Mouse (Mus musculus) limb, embryonic 13.5 days (tissue): Measurements from ENCODE around the gene Gsdmc3. TPM values are rescaled to one million over a fixed set of nuclear protein-coding genes. Genes with fewer than 3 reads are reported as not detected.
"Not testable (repeated sequence)": the region's sequence is repeated elsewhere in the genome, so short reads cannot be mapped to it uniquely, and the experiment has no call there.

Experiments used
- ATAC-seq: fragments of 200-750 bp; cut with Nextera tagmentation; 2 replicates; pipeline ENCODE4 v1.8.0; 2017; ENCODE audit warnings: low read depth, moderate number of reproducible peaks, moderate TSS enrichment; ENCODE audit not compliant: low FRiP score
- H3K27ac ChIP-seq: fragments of 300-500 bp; sonication (generic); 2 replicates; pipeline ENCODE4 v1.5.1; 2015; ENCODE audit warnings: inconsistent platforms, mild to moderate bottlenecking, moderate library complexity
- H3K27me3 ChIP-seq: fragments of 300-500 bp; sonication (generic); 2 replicates; pipeline ENCODE4 v1.6.1; 2015; ENCODE audit warnings: mild to moderate bottlenecking, inconsistent platforms
- H3K36me3 ChIP-seq: fragments of 300-500 bp; sonication (generic); 2 replicates; pipeline ENCODE4 v1.6.1; 2015; ENCODE audit warnings: inconsistent platforms, mild to moderate bottlenecking, moderate library complexity
- H3K4me1 ChIP-seq: fragments of 300-500 bp; sonication (generic); 2 replicates; pipeline ENCODE4 v1.6.1; 2015; ENCODE audit warnings: inconsistent platforms
- H3K4me2 ChIP-seq: fragments of 300-500 bp; sonication (generic); replicated peaks from 2 replicates; pipeline ENCODE4 v1.6.1; 2015; ENCODE audit warnings: inconsistent platforms, mild to moderate bottlenecking, moderate library complexity
- H3K4me3 ChIP-seq: fragments of 300-500 bp; sonication (generic); 2 replicates; pipeline ENCODE4 v1.5.1; 2015; ENCODE audit warnings: moderate library complexity, mild to moderate bottlenecking, inconsistent platforms
- H3K9ac ChIP-seq: fragments of 300-500 bp; sonication (generic); 2 replicates; pipeline ENCODE4 v1.6.1; 2015; ENCODE audit warnings: mild to moderate bottlenecking, inconsistent platforms
- H3K9me3 ChIP-seq: fragments of 300-500 bp; sonication (generic); 2 replicates; pipeline ENCODE4 v1.6.1; 2016; ENCODE audit warnings: inconsistent platforms
- WGBS: fragments of 180-500 bp; shearing (Covaris S2); methylation state at CpG from one replicate; pipeline ENCODE4 v1.1.7; 2015; 5-methylcytosine and 5-hydroxymethylcytosine counted together
- polyA plus RNA-seq: library from polyadenylated mRNA; unstranded; fragments of >200 nt; fragmentation: Nextera tagmentation; extraction: Ambion mirVana; gene quantifications from 2 replicates; pipeline ENCODE4 v1.2.1, GENCODE M21; 2015

The Gsdmc3 gene
- not detected in 2 replicates for polyA plus RNA-seq

DNA sequence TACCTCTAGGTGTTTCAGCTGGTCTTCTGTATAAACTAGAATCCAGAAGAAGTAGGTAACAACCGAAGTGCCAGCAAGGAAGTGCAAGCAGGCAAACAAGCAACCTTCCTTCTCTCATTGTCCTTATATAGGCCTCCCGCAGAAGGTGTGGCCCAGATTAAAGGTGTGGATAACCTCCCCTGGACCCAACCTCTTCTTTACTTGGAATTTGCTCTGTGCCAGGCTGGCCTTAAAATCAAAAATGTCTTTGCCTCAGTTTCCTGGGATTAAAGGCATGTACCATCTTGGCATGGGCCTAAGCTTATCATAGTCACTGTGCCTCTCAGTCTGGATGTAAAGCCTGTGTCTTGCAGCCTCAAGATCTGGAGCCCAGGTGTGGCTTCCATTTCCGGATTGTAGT, at the start of gene Gsdmc3:
Gene Gsdmc3, minus strand, starts transcription at position 101 of the 400 bp plus-strand sequence.
- H3K27me3 ChIP-seq, H3K4me1 ChIP-seq, H3K36me3 ChIP-seq, H3K9ac ChIP-seq, H3K4me3 ChIP-seq, ATAC-seq, H3K4me2 ChIP-seq, H3K9me3 ChIP-seq, H3K27ac ChIP-seq: not testable (repeated sequence)
- WGBS = 82% methylated on average over 1 of the region's 3 CpGs

DNA sequence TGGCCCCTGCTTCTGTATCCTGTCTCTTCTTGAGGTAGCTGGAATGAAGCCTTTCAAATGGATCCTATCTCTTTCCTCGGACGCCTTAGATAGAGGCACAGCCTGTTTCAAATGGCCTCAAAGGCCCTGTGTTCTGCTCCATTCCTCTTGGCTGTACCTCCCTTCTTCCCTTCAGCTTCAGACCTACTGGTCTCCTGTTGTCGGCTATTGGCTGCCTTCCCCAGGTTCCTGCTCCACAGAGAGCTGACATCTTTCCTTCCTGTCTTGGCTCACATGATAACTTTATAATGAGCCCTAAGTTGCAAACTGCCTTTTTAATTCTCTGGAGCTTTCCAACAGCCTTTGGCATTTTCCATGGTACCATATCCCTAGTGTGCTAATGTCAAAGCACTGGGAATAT, 47.8 kb upstream of the Gsdmc3 start:
- Histone ChIP-seq H3K4me1 (no peaks in the 10 kb centered on the region), H3K9me3 (no peaks in the 10 kb centered on the region), H3K9ac (no peak overlapping the region), H3K27ac (no peak overlapping the region), H3K4me2 (no peak overlapping the region), H3K36me3 (peaks cover 25% of the 10 kb centered on the region), H3K4me3 (no peak overlapping the region), H3K27me3 (no peaks in the 10 kb centered on the region)
- no peak for ATAC-seq
- WGBS = 92% methylated on average over 3 of the region's 3 CpGs

DNA sequence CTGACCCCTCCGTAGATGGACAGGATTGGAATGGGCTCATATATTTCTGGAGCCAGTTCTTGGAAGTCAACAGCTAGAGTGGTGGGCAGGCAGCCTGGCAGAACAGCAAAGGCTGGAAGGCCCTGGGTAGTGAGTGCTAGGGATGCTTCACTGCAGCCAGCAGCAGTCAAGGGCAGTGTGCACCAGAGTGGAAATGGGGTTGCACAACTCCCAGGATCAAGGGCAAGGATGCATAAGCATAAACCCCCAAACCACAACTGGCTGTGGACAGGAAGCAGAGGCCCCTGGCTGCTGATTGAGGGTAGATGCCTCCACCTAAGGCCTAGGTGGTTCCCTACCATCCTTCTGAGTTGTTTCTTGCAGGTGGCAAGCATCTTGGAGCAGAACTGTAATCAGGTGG, 46.1 kb upstream of the Gsdmc3 start:
- 94% methylated on average over 1 of the region's 1 CpGs for WGBS
- ATAC-seq = no peak
- H3K9ac ChIP-seq = no peak overlapping the region
- H3K4me2 ChIP-seq = no peak overlapping the region
- H3K9me3 ChIP-seq = no peaks in the 10 kb centered on the region
- peaks cover 14% of the 10 kb centered on the region for H3K36me3 ChIP-seq
- H3K27me3 ChIP-seq = no peaks in the 10 kb centered on the region
- no peak overlapping the region for H3K4me3 ChIP-seq
- no peaks in the 10 kb centered on the region for H3K4me1 ChIP-seq
- no peak overlapping the region for H3K27ac ChIP-seq

DNA sequence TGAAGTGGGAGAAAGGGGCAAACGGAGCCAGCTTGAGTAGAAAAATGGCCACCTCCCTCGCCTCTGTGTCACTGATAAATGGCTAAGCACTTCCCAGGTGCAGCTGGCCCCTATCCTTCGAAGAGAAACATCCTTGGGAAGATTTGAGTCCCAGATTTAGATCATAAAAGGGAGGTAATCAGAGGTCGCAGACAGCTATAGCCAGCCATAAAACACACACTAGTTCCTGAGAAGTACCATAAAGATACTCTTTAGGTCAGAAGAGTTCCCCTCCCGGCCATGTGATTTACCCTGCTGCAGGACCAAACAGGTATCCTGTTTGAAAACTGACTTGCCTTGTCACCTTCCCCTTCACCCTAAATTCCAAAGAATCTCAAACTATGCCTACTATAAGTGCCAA, 43.3 kb upstream of the Gsdmc3 start:
- not testable (repeated sequence) for H3K4me2 ChIP-seq, H3K27ac ChIP-seq, ATAC-seq, H3K9ac ChIP-seq, H3K36me3 ChIP-seq, H3K4me3 ChIP-seq, H3K27me3 ChIP-seq, H3K9me3 ChIP-seq, H3K4me1 ChIP-seq
- WGBS = 11% methylated on average over 2 of the region's 5 CpGs

DNA sequence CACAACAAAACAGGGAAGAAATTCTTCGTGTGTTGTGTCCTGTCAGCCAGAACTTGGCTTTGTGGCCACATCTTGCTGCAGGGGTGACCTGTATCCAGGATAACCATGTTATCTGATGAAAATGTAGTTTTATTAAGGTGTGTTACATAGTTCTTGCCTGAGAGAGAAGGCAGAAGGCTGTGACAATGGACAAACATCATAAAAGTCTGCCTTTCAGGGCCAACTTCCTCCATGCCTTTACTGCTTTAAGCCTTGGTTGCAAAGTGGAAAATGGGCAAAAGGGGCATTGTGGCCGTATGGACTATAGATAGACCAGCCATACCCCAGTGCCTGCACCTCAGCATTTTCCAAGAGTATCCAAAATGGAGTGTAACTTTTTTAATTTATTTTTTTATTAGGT, 41.4 kb upstream of the Gsdmc3 start:
- not testable (repeated sequence) for H3K4me2 ChIP-seq, H3K9ac ChIP-seq, H3K4me3 ChIP-seq, H3K9me3 ChIP-seq, H3K36me3 ChIP-seq, H3K27ac ChIP-seq, H3K4me1 ChIP-seq, ATAC-seq, H3K27me3 ChIP-seq
- 74% methylated on average over 2 of the region's 2 CpGs for WGBS

DNA sequence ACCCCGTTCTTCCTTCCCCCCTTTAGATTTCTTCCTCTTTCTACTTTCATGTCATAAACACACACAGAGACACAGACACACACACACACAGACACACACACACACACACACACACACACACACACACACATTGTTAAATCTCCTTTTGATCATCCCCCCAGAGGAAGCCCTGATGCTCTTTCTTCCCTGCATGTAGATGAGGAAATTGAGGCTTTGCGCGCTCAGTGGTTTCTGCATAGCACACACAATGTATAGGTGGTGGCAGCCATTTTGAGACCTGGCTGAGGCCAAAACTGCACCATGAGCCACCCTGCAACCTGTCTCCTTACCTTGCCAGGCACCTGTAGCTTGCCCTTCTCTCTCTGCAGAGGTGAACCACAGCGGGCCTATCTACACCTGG, 38.2 kb upstream of the Gsdmc3 start:
- not testable (repeated sequence) for H3K9ac ChIP-seq, ATAC-seq, H3K27me3 ChIP-seq, H3K9me3 ChIP-seq, H3K27ac ChIP-seq, H3K4me3 ChIP-seq, H3K4me2 ChIP-seq, H3K36me3 ChIP-seq, H3K4me1 ChIP-seq
- WGBS = 85% methylated on average over 4 of the region's 4 CpGs

DNA sequence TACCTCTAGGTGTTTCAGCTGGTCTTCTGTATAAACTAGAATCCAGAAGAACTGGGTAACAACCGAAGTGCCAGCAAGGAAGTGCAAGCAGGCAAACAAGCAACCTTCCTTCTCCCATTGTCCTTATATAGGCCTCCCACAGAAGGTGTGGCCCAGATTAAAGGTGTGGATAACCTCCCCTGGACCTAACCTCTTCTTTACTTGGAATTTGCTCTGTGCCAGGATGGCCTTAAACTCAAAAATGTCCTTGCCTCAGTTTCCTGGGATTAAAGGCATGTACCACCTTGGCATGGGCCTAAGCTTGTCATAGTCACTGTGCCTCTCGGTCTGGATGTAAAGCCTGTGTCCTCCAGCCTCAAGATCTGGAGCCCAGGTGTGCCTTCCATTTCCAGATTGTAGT, 33.8 kb upstream of the Gsdmc3 start, which contains the start of gene Gsdmc4:
Gene Gsdmc4, minus strand, starts transcription at position 101 of the 400 bp plus-strand sequence.
- H3K36me3 ChIP-seq = not testable (repeated sequence)

DNA sequence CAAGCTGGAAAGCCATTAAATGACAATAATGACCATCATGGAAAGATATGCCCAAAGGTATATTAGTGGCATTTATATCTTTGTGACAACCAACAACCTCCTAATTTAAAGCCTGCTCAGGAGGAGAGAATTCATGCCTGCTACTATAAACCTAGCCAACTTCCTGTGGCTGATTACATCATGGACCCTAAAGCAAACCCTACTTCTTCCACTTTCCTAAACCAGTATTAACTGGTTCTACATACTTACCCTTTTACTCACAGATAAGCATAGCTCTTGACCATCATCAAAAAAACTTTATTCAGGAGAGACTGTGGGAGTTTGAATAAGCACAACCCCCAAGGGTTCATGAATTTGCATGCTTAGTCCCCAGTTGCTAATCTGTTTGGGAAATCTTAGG, 31.5 kb upstream of the Gsdmc3 start:
- not testable (repeated sequence) for H3K9me3 ChIP-seq, H3K27ac ChIP-seq, H3K4me2 ChIP-seq, H3K36me3 ChIP-seq, H3K4me3 ChIP-seq, H3K9ac ChIP-seq, H3K4me1 ChIP-seq, ATAC-seq, H3K27me3 ChIP-seq

More for the DNA sequence above, 33.8 kb upstream of the Gsdmc3 start, which contains the start of gene Gsdmc4:
- not testable (repeated sequence) for H3K9ac ChIP-seq, ATAC-seq, H3K27ac ChIP-seq, H3K4me3 ChIP-seq, H3K9me3 ChIP-seq, H3K4me1 ChIP-seq, H3K4me2 ChIP-seq, H3K27me3 ChIP-seq
- 85% methylated on average over 2 of the region's 2 CpGs for WGBS

DNA sequence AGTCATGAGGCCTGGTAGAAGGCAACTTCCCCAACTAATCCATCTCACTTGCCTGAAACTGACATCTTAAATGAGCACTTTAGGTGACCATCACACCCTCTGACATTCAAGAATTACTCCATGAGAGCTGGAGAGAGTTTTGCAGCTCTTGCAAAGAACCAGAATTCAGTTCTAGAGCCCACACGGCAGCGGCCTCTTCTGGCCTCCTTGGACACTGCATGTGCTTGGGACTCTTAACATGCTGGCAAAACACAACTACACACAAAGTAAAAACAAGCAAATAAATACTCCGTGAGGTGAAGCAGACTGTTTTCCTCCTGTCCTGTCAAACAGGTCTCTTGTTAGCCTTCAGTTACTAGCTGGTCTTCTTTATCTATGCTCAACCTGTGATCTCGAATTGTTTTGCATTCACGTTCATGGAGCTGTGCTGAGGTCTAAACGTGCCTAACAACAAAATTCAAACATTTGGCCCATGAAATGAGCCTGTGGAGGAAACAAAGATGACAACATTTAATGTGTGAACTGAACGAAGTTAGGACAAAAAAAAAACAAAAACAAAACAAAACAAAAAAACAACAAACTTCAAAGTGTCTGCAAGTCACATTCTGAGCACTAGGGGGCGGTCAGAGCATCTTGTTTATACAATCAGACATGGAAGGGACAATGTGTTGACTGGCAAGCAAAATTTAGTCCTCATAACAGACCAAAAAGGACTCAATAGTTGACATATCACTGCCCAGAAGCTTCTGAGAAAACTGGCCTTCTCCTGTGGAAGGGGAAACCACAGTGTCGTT, 17.4 kb upstream of the Gsdmc3 start:
- not testable (repeated sequence) for H3K4me2 ChIP-seq, ATAC-seq, H3K36me3 ChIP-seq, H3K27me3 ChIP-seq, H3K9ac ChIP-seq, H3K4me1 ChIP-seq, H3K27ac ChIP-seq, H3K9me3 ChIP-seq, H3K4me3 ChIP-seq
- 40% methylated on average over 9 of the region's 9 CpGs for WGBS

DNA sequence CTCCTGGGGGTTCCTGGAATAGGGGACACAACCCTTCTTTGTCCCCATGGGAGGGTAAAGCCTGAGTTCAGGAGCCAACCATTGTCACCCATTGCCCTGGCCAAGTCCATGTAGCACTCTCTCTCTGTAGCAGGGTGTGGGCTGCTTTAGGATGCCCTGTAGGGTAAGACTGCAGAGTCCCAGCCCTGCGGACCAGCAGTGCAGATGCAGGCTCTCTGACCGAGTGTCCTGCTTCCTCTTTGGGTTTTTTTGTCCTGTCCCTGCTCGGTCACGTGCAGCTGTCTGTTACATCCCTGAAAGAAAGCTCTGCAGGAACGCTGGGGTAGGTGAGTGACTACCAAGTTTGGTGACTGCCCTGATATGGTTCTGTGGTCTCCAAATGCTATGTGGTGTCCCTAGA, 10.1 kb upstream of the Gsdmc3 start:
- ATAC-seq, H3K9ac ChIP-seq, H3K4me3 ChIP-seq, H3K4me2 ChIP-seq, H3K27me3 ChIP-seq, H3K9me3 ChIP-seq, H3K4me1 ChIP-seq, H3K36me3 ChIP-seq, H3K27ac ChIP-seq: not testable (repeated sequence)
- whole genome bisulfite sequencing = 64% methylated on average over 4 of the region's 5 CpGs

DNA sequence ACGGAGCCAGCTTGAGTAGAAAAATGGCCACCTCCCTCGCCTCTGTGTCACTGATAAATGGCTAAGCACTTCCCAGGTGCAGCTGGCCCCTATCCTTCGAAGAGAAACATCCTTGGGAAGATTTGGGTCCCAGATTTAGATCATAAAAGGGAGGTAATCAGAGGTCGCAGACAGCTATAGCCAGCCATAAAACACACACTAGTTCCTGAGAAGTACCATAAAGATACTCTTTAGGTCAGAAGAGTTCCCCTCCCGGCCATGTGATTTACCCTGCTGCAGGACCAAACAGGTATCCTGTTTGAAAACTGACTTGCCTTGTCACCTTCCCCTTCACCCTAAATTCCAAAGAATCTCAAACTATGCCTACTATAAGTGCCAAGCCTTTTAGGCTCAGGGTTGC, 9.6 kb upstream of the Gsdmc3 start:
- H3K9me3 ChIP-seq, H3K4me2 ChIP-seq, H3K27ac ChIP-seq, ATAC-seq, H3K27me3 ChIP-seq, H3K4me3 ChIP-seq, H3K4me1 ChIP-seq, H3K9ac ChIP-seq, H3K36me3 ChIP-seq: not testable (repeated sequence)
- WGBS = no CpG with 5 or more reads among the region's 5 CpGs

DNA sequence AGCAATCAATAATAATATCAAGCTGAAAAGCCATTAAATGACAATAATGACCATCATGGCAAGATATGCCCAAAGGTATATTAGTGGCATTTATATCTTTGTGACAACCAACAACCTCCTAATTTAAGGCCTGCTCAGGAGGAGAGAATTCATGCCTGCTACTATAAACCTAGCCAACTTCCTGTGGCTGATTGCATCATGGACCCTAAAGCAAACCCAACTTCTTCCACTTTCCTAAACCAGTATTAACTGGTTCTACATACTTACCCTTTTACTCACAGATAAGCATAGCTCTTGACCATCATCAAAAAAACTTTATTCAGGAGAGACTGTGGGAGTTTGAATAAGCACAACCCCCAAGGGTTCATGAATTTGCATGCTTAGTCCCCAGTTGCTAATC, 2.2 kb downstream of the Gsdmc3 start:
- not testable (repeated sequence) for H3K4me3 ChIP-seq

DNA sequence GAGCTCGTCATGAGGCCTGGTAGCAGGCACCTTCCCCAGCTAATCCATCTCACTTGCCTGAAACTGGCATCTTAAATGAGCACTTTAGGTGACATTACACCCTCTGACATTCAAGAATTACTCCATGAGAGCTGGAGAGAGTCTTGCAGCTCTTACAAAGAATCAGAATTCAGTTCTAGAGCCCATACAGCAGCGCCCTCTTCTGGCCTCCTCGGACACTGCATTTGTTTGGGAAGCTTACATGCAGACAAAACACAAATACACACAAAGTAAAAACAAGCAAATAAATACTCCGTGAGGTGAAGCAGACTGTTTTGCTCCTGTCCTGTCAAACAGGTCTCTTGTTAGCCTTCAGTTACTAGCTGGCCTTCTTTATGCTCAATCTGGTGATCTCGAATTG, 16.4 kb downstream of the Gsdmc3 start:
- H3K27ac ChIP-seq = not testable (repeated sequence)
- WGBS = 44% methylated on average over 5 of the region's 5 CpGs

More for the DNA sequence above, 2.2 kb downstream of the Gsdmc3 start:
- not testable (repeated sequence) for H3K9me3 ChIP-seq, H3K9ac ChIP-seq, ATAC-seq, H3K36me3 ChIP-seq, H3K27ac ChIP-seq, H3K27me3 ChIP-seq, H3K4me2 ChIP-seq, H3K4me1 ChIP-seq

More for the DNA sequence above, 16.4 kb downstream of the Gsdmc3 start:
- not testable (repeated sequence) for ATAC-seq, H3K9ac ChIP-seq, H3K4me2 ChIP-seq, H3K4me1 ChIP-seq, H3K27me3 ChIP-seq, H3K4me3 ChIP-seq, H3K36me3 ChIP-seq, H3K9me3 ChIP-seq
